Mouse (Mus musculus) olfactory bulb, adult 2 months (tissue): ENCODE measurements around the gene Ssh3.

ENCODE experiments used
- CTCF ChIP-seq: fragments of 200-500 bp; IDR thresholded peaks from 2 replicates; pipeline ENCODE4 v1.5.1; 2012; ENCODE audit warnings: low read depth, mild to moderate bottlenecking, low read length, moderate library complexity; ENCODE audit not compliant: insufficient read depth
- POLR2A ChIP-seq: fragments of 200-500 bp; IDR thresholded peaks from 2 replicates; pipeline ENCODE4 v1.6.1; 2012; ENCODE audit warnings: mild to moderate bottlenecking, low read depth, low read length, moderate library complexity; ENCODE audit not compliant: insufficient read depth

GRCm38 (mm10) chr19:4226779-4227178 lies 42.2 kb downstream of the Ssh3 start:
- TF ChIP-seq CTCF (no peak), POLR2A (no peak)
